Mouse (Mus musculus) thymus, adult 2 months (tissue): ENCODE measurements around the gene Stmn1.

Experiments used
- CTCF ChIP-seq: fragments of 200-500 bp; IDR thresholded peaks from 2 replicates; pipeline ENCODE4 v1.5.1; 2012; ENCODE audit warnings: mild to moderate bottlenecking, control low read depth, low read length, moderate library complexity, borderline replicate concordance; ENCODE audit not compliant: control insufficient read depth, poor library complexity, insufficient read depth; ENCODE audit errors: extremely low read depth
- POLR2A ChIP-seq: fragments of 200-500 bp; IDR thresholded peaks from 2 replicates; pipeline ENCODE4 v1.6.1; 2012; ENCODE audit warnings: mild to moderate bottlenecking, low read length, control low read depth, moderate library complexity; ENCODE audit not compliant: control insufficient read depth, poor library complexity, insufficient read depth; ENCODE audit errors: extremely low read depth

DNA sequence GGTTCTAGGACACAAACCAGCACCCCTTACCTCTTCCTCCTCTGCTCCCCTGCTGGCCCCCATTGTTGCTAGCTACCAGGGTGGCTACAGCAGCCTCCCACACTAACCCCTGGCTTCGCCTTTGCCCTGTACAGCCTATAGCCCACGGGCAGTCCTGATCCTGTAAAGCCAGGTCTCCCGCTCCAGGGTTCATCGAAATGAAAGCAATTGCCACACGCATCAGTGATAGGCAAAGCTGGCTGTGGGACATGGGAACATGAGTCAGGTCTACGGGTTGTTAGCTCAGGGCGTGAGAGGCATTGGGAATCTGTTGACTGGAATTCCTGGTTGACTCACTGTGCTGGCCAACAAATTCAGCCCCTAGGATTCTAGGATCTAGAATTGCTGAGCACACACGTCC, 14.3 kb downstream of the Stmn1 start:
- TF ChIP-seq CTCF: no peak
- TF ChIP-seq POLR2A: no peak
